Mouse (Mus musculus) cerebral cortex, adult 2 months (tissue): ENCODE results near the gene Acy3.

Experiments used
- WGBS: fragments of 180-500 bp; shearing (Covaris S2); methylation state at CpG from one replicate; pipeline ENCODE4 v1.1.7; 2018; 5-methylcytosine and 5-hydroxymethylcytosine counted together

The Acy3 gene

GRCm38 (mm10) chr19:3980309-3980708 is 6.1 kb upstream of the Acy3 start:
- WGBS, result 15% methylated on average over 4 of the region's 4 CpGs

- WGBS, result 85% methylated on average over 9 of the region's 9 CpGs
These were observed 5.5 kb upstream of the Acy3 start for GRCm38 (mm10) chr19:3980917-3981316.

GRCm38 (mm10) chr19:3983527-3984200 is 2.7 kb upstream of the Acy3 start:
- 59% methylated on average over 9 of the region's 9 CpGs for WGBS

GRCm38 (mm10) chr19:3985261-3985681 is 1.1 kb upstream of the Acy3 start:
- whole genome bisulfite sequencing, result 60% methylated on average over 8 of the region's 8 CpGs

GRCm38 (mm10) chr19:3988066-3988465 is 1.7 kb downstream of the Acy3 start:
- WGBS, result 87% methylated on average over 14 of the region's 14 CpGs

- WGBS, result 93% methylated on average over 4 of the region's 4 CpGs
These were observed 2.4 kb downstream of the Acy3 start for GRCm38 (mm10) chr19:3988750-3989149.

- WGBS, result 79% methylated on average over 6 of the region's 6 CpGs
These were observed 4.4 kb downstream of the Acy3 start for GRCm38 (mm10) chr19:3990804-3991203.

- WGBS, result 94% methylated on average over 3 of the region's 3 CpGs
These were observed 5.2 kb downstream of the Acy3 start for GRCm38 (mm10) chr19:3991562-3991961.

GRCm38 (mm10) chr19:3991966-3992365 is 5.6 kb downstream of the Acy3 start:
- 92% methylated on average over 3 of the region's 3 CpGs for WGBS

GRCm38 (mm10) chr19:3992416-3992815 is 6.0 kb downstream of the Acy3 start, which contains the start of gene Tbx10:
TSS of gene Tbx10 (plus strand) at chr19:3992752.
- 72% methylated on average over 5 of the region's 5 CpGs for WGBS

- 73% methylated on average over 6 of the region's 6 CpGs for WGBS
These were observed 8.6 kb downstream of the Acy3 start for GRCm38 (mm10) chr19:3994932-3995331.

- WGBS, result 92% methylated on average over 3 of the region's 3 CpGs
These were observed 9.1 kb downstream of the Acy3 start for GRCm38 (mm10) chr19:3995505-3995904.

- 79% methylated on average over 7 of the region's 7 CpGs for WGBS
These were observed 9.7 kb downstream of the Acy3 start for GRCm38 (mm10) chr19:3996106-3996505.

GRCm38 (mm10) chr19:3996747-3997146 is 10.4 kb downstream of the Acy3 start:
- 84% methylated on average over 8 of the region's 8 CpGs for WGBS

GRCm38 (mm10) chr19:3997231-3997630 is 10.9 kb downstream of the Acy3 start:
- WGBS, result 72% methylated on average over 8 of the region's 8 CpGs

GRCm38 (mm10) chr19:3998335-3998734 is 12.0 kb downstream of the Acy3 start:
- 79% methylated on average over 8 of the region's 8 CpGs for WGBS

GRCm38 (mm10) chr19:3999121-3999730 is 12.9 kb downstream of the Acy3 start:
- WGBS, result 64% methylated on average over 9 of the region's 9 CpGs

GRCm38 (mm10) chr19:4000119-4000900 is 13.9 kb downstream of the Acy3 start, which contains the start of the genes Nudt8 and Gm49405:
TSS of gene Nudt8 (plus strand) at chr19:4000580.
TSS of gene Gm49405 (plus strand) at chr19:4000626.
- under 1% methylated on average over 64 of the region's 64 CpGs for WGBS

GRCm38 (mm10) chr19:4000949-4001525 is 14.7 kb downstream of the Acy3 start:
- WGBS, result 24% methylated on average over 17 of the region's 17 CpGs

- WGBS, result 87% methylated on average over 5 of the region's 5 CpGs
These were observed 15.4 kb downstream of the Acy3 start for GRCm38 (mm10) chr19:4001752-4002151.

GRCm38 (mm10) chr19:4003112-4003511 is 16.7 kb downstream of the Acy3 start, which contains the start of gene Doc2g:
TSS of gene Doc2g (plus strand) at chr19:4003313.
- WGBS, result 93% methylated on average over 1 of the region's 1 CpGs

GRCm38 (mm10) chr19:4003641-4004040 is 17.3 kb downstream of the Acy3 start:
- 81% methylated on average over 12 of the region's 12 CpGs for WGBS
